Mouse (Mus musculus): ENCODE measurements around the gene Plxdc2. TPM values are rescaled to one million over a fixed set of nuclear protein-coding genes. Genes with fewer than 3 reads are reported as not detected.
"Not testable (repeated sequence)": the region's sequence is repeated elsewhere in the genome, so short reads cannot be mapped to it uniquely, and the experiment has no call there.

Gene Plxdc2
- polyA plus RNA-seq, 1 experiment from 2014 or later = 29.6 TPM

GRCm38 (mm10) chr2:16769149-16769548, 413.0 kb downstream of the Plxdc2 start:
- H3K27me3 ChIP-seq; H3K4me3 ChIP-seq; H3K4me1 ChIP-seq; H3K4me2 ChIP-seq; ATAC-seq (ENCODE audit: insufficient number of reproducible peaks, insufficient read depth, low FRiP score, low TSS enrichment, low read depth); H3K9me3 ChIP-seq; H3K36me3 ChIP-seq; H3K9ac ChIP-seq; H3K27ac ChIP-seq: not testable (repeated sequence)
- WGBS = 97% methylated on average over 5 of the region's 7 CpGs

GRCm38 (mm10) chr2:16773398-16774113, 417.5 kb downstream of the Plxdc2 start:
- Histone ChIP-seq H3K4me1 (no peaks in the 10 kb centered on the region), H3K4me3 (no peak overlapping the region), H3K9me3 (no peaks in the 10 kb centered on the region), H3K27me3 (no peaks in the 10 kb centered on the region), H3K36me3 (no peaks in the 10 kb centered on the region), H3K27ac (no peak overlapping the region), H3K4me2 (no peak overlapping the region), H3K9ac (no peak overlapping the region)
- 22% methylated on average over 1 of the region's 1 CpGs for WGBS
- no peak for ATAC-seq (ENCODE audit: insufficient number of reproducible peaks, insufficient read depth, low FRiP score, low TSS enrichment, low read depth)

- 34% methylated on average over 3 of the region's 3 CpGs for WGBS
- Histone ChIP-seq H3K4me1 (no peaks in the 10 kb centered on the region), H3K36me3 (no peaks in the 10 kb centered on the region), H3K27me3 (no peaks in the 10 kb centered on the region), H3K4me3 (no peak overlapping the region), H3K9ac (no peak overlapping the region), H3K9me3 (no peaks in the 10 kb centered on the region), H3K27ac (no peak overlapping the region), H3K4me2 (no peak overlapping the region)
- no peak for ATAC-seq (ENCODE audit: insufficient number of reproducible peaks, insufficient read depth, low FRiP score, low TSS enrichment, low read depth)
Observed at GRCm38 (mm10) chr2:16774114-16774433, 418.0 kb downstream of the Plxdc2 start.

- Histone ChIP-seq H3K36me3 (no peaks in the 10 kb centered on the region), H3K4me2 (no peak overlapping the region), H3K27me3 (no peaks in the 10 kb centered on the region), H3K9me3 (no peaks in the 10 kb centered on the region), H3K9ac (no peak overlapping the region), H3K4me1 (no peaks in the 10 kb centered on the region), H3K4me3 (no peak overlapping the region), H3K27ac (no peak overlapping the region)
- no peak for ATAC-seq (ENCODE audit: insufficient number of reproducible peaks, insufficient read depth, low FRiP score, low TSS enrichment, low read depth)
Observed at GRCm38 (mm10) chr2:16795283-16795682, 439.2 kb downstream of the Plxdc2 start.
